Mouse (Mus musculus) forebrain, embryonic 10.5 days (tissue): ENCODE measurements around the gene Me1. TPM values are rescaled to one million over a fixed set of nuclear protein-coding genes. Genes with fewer than 3 reads are reported as not detected.
"Not testable (repeated sequence)": the region's sequence is repeated elsewhere in the genome, so short reads cannot be mapped to it uniquely, and the experiment has no call there.

ENCODE experiments used
- DNase-seq: peaks from one replicate; pipeline ENCODE4 v3.0.0-alpha.2; 2017; ENCODE audit warnings: low spot score; ENCODE audit errors: extremely low spot score
- H3K27ac ChIP-seq: fragments of 300-500 bp; sonication (generic); 2 replicates; pipeline ENCODE4 v1.5.1; 2016; ENCODE audit warnings: mild to moderate bottlenecking
- H3K27me3 ChIP-seq: fragments of 300-500 bp; sonication (generic); 2 replicates; pipeline ENCODE4 v1.6.1; 2016; ENCODE audit warnings: mild to moderate bottlenecking; ENCODE audit not compliant: poor library complexity, severe bottlenecking
- H3K36me3 ChIP-seq: fragments of 300-500 bp; sonication (generic); replicated peaks from 2 replicates; pipeline ENCODE4 v1.6.1; 2016; ENCODE audit warnings: mild to moderate bottlenecking, moderate library complexity
- H3K4me1 ChIP-seq: fragments of 300-500 bp; sonication (generic); 2 replicates; pipeline ENCODE4 v1.6.1; 2016
- H3K4me3 ChIP-seq: fragments of 300-500 bp; sonication (generic); 2 replicates; pipeline ENCODE4 v1.5.1; 2016; ENCODE audit warnings: mild to moderate bottlenecking, moderate library complexity
- H3K9me3 ChIP-seq: fragments of 300-500 bp; sonication (generic); 2 replicates; pipeline ENCODE4 v1.6.1; 2016; ENCODE audit warnings: mild to moderate bottlenecking, moderate library complexity
- WGBS: fragments of 180-500 bp; shearing (Covaris S2); methylation state at CpG from one replicate; pipeline ENCODE4 v1.1.7; 2016; 5-methylcytosine and 5-hydroxymethylcytosine counted together
- polyA plus RNA-seq: library from polyadenylated mRNA; unstranded; fragments of >200 nt; fragmentation: Nextera tagmentation; extraction: Ambion mirVana; gene quantifications from 2 replicates; pipeline ENCODE4 v1.2.1, GENCODE M21; 2016

Gene Me1
- polyA plus RNA-seq, 1 experiment from 2014 or later, result 8.1 TPM

DNA sequence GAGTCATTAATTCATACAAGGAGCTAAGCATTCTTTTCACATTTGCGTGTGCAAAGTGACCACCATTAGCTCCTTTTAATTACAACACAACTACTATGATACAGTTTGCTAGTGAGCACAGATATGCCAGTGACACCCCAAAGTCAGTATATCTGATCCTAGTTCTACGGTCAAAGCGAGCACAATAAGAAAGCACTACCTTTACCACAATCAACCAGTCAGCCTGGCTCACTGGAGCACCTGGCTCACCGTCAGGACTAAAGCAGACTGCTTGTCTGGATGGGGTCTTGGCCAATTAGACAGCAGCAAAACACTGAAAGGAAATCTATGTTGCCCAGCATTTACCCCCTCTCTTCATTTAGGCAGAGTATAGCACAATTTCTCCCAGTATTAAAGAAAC, 83.7 kb downstream of the Me1 start:
- Histone ChIP-seq H3K27ac (no peak overlapping the region), H3K9me3 (no peaks in the 10 kb centered on the region), H3K36me3 (no peaks in the 10 kb centered on the region), H3K4me3 (no peak overlapping the region), H3K27me3 (no peaks in the 10 kb centered on the region), H3K4me1 (no peaks in the 10 kb centered on the region)
- no peak for DNase-seq
- 93% methylated on average over 4 of the region's 4 CpGs for WGBS

DNA sequence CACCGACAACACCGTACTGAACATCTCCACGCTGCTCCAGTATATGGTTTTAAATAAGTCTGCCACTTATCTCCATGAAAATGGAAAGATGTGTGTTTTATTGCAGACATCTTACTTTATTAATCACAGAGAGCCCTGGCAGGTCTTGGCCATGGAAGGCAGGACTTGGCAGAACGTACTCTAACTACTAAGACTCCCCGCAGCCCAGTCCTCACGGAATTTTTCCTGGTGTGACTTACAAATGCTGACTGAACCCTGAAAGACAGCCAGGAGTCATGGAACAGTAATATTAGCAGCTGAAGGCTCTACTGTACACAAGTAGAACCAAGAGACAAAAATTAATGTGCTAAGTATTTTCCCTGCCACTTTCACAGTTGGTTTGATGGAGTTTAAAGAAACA, 90.0 kb downstream of the Me1 start:
- WGBS, result 92% methylated on average over 6 of the region's 6 CpGs
- no peak overlapping the region for H3K27ac ChIP-seq
- DNase-seq, result no peak

DNA sequence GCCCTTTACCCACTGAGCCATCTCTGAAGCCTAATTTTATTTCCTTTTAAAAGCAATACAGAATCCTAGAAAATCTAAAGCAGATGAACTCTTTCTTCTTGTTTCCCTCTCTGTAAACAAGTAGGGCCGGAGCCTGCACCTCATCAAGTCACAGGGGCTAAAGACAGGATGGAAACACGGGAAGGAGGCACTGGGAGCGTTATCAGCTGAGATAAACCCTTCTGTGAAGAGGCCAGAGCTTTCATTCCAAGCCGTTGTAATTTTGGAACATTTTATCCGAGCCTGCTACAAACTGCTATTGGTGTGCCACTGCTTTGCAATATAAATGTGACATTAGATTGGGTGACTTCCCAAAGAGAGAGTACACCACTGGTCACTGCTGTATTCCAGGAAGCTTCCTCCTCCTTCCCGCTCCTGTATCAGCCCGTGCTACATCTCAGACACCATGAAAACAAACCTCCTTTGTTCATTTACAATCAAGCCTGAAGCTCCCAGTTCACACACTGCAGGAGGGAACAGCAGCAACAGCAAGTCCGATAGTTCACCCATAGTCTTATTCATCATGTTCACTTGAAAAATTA, 95.9 kb downstream of the Me1 start:
- H3K27me3 ChIP-seq, result no peaks in the 10 kb centered on the region
- WGBS, result 60% methylated on average over 8 of the region's 8 CpGs
- 0 out of 2 replicates have a peak, but pooled peaks cover 2% of the 10 kb centered on the region for H3K9me3 ChIP-seq
- no peak overlapping the region for H3K4me3 ChIP-seq
- DNase-seq, result no peak
- no peaks in the 10 kb centered on the region for H3K36me3 ChIP-seq
- H3K4me1 ChIP-seq, result no peaks in the 10 kb centered on the region; the same call in 1 of the 2 replicates
- 0 out of 2 replicates have a peak overlapping the region, but pooled peaks have one; percentile 15 for H3K27ac ChIP-seq

More for the DNA sequence above, 90.0 kb downstream of the Me1 start:
- H3K4me1 ChIP-seq, result no peaks in the 10 kb centered on the region
- H3K4me3 ChIP-seq, result no peak overlapping the region
- no peaks in the 10 kb centered on the region for H3K27me3 ChIP-seq
- H3K36me3 ChIP-seq, result no peaks in the 10 kb centered on the region
- H3K9me3 ChIP-seq, result no peaks in the 10 kb centered on the region

GRCm38 (mm10) chr9:86596983-86597382, 98.8 kb downstream of the Me1 start:
- DNase-seq, H3K36me3 ChIP-seq: not testable (repeated sequence)

GRCm38 (mm10) chr9:86594357-86594767, 101.4 kb downstream of the Me1 start:
- H3K4me1 ChIP-seq, H3K9me3 ChIP-seq, H3K4me3 ChIP-seq, H3K36me3 ChIP-seq, H3K27ac ChIP-seq, DNase-seq, H3K27me3 ChIP-seq: not testable (repeated sequence)
- WGBS, result 81% methylated on average over 10 of the region's 10 CpGs

More at GRCm38 (mm10) chr9:86596983-86597382, 98.8 kb downstream of the Me1 start:
- not testable (repeated sequence) for H3K27me3 ChIP-seq, H3K9me3 ChIP-seq, H3K4me1 ChIP-seq, H3K4me3 ChIP-seq, H3K27ac ChIP-seq

GRCm38 (mm10) chr9:86592676-86593668, 102.8 kb downstream of the Me1 start:
- H3K9me3 ChIP-seq, result 0 out of 2 replicates have a peak, but pooled peaks cover 2% of the 10 kb centered on the region
- H3K4me3 ChIP-seq, result no peak overlapping the region
- no peak for DNase-seq
- H3K4me1 ChIP-seq, result no peaks in the 10 kb centered on the region
- H3K27me3 ChIP-seq, result no peaks in the 10 kb centered on the region
- H3K36me3 ChIP-seq, result no peaks in the 10 kb centered on the region
- 80% methylated on average over 19 of the region's 19 CpGs for WGBS
- H3K27ac ChIP-seq, result no peak overlapping the region

DNA sequence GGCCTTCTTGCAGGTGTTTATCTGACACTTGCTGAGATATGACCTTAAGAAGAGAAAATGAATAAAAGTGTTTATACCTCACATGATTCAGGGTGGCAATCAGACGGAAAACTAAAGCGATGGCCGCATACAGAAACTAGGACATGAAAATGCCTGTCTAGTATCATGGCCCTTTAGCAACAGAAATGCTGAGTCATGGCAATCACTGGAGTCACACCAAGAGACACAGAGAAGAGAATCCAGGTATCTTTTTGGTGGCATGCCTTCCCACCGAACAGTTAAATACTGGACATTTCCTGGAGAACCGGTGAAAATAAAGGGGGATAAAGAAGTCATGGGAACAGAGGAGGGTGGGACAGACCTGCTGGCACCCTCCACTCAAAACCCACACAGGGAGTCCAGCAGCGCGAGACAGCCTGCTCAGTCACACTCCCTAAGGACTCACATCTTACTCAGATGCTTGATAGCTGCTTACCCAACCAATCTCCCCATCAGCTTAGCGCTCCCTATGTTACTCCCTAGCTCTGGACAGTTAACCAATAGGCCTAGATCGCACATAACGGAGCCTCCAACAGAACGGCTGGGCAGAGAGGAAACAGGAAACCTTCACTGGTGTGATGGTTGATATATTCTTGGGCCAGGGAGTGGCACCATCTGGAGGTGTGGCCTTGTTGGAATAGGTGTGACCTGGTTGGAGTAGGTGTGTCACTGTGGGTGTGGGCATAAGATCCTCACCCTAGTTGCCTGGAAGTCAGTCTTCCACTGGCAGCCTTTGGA, 108.5 kb downstream of the Me1 start:
- Histone ChIP-seq H3K4me3 (no peak overlapping the region), H3K27me3 (no peaks in the 10 kb centered on the region), H3K9me3 (no peaks in the 10 kb centered on the region), H3K27ac (no peak overlapping the region), H3K36me3 (no peaks in the 10 kb centered on the region), H3K4me1 (no peaks in the 10 kb centered on the region)
- WGBS, result 92% methylated on average over 11 of the region's 11 CpGs
- no peak for DNase-seq

DNA sequence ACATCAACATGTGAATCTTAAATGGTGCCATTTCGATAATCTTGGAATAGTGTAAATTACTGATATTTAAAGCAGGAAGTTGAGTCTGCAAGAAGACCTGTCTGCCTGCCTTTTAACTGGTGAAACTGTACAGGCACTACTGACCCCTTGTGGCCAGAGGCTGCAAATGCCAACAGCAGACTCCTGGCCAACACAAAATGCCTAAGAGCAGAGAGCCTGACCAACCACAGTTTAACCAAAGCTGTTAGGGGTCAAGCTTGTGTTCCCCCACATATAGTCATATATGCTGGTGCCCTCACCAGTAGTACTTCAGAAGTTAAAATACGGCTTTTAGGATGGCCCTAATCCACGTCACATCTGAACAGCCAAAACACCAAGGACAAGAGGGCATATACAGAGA, 112.0 kb downstream of the Me1 start:
- 58% methylated on average over 3 of the region's 3 CpGs for WGBS
- Histone ChIP-seq H3K27me3 (no peaks in the 10 kb centered on the region), H3K9me3 (no peaks in the 10 kb centered on the region), H3K4me3 (no peak overlapping the region), H3K36me3 (no peaks in the 10 kb centered on the region), H3K27ac (no peak overlapping the region), H3K4me1 (no peaks in the 10 kb centered on the region)
- DNase-seq, result peak; percentile 56

GRCm38 (mm10) chr9:86579657-86580056, 116.1 kb downstream of the Me1 start:
- no peak overlapping the region for H3K4me3 ChIP-seq
- WGBS, result 96% methylated on average over 10 of the region's 10 CpGs
- H3K27me3 ChIP-seq, result no peaks in the 10 kb centered on the region
- H3K9me3 ChIP-seq, result no peaks in the 10 kb centered on the region
- DNase-seq, result no peak
- H3K36me3 ChIP-seq, result no peaks in the 10 kb centered on the region
- H3K27ac ChIP-seq, result no peak overlapping the region
- peaks cover 13% of the 10 kb centered on the region for H3K4me1 ChIP-seq

DNA sequence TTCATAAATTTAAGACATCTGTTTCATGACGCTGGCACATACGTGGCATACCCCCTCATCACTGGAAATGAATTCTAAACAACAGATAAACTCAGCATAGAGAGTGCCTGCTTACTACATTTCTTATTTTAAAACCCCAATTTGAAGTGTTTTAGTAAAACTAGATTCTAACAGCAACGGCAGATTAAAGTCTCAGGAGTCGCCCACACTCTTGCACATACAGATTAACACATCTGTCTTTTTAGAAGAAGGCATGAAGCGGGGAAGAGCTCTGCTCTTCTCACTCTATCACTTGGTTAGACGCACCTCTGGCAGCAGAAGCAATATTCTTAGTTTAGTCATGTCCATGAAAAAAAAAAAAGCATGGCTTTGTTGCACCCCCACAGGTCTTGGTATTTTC, 120.6 kb downstream of the Me1 start:
- no peaks in the 10 kb centered on the region for H3K27me3 ChIP-seq
- WGBS, result 92% methylated on average over 6 of the region's 6 CpGs
- no peak for DNase-seq

DNA sequence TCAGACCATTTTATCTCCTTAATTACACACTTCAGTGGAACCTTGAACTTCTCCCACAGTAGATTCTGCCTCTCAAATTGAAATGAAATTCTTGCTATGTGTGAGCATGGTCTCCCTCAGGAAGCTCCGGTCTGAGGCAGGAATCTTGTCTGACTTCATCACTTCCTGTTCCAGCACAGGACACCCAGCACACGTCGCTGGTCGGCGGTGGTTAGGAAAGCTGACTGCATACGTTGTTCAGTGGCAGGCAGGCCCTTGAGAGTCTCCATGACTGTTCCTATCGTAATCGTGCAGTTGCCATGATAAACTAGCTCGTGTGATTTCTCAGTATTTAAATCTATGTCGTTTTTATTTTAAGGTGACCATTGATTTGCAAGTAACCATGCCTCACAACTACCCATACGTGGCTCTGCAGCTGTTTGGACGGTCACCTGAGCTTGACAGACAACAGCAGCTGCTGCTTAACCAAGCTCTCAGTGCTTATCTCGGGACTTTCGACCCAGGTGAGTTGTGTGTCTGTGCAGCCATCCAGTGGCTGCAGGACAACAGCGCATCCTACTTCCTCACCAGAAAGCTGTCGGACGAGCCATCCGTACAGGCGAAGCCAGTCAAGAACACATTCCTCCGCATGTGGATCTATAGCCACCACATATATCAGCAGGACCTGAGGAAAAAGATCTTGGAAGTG, 122.0 kb downstream of the Me1 start:
- DNase-seq, result no peak
- peaks cover 10% of the 10 kb centered on the region for H3K36me3 ChIP-seq

More for the DNA sequence above, 120.6 kb downstream of the Me1 start:
- H3K4me3 ChIP-seq, result no peak overlapping the region
- H3K4me1 ChIP-seq, result peaks cover 35% of the 10 kb centered on the region
- H3K9me3 ChIP-seq, result no peaks in the 10 kb centered on the region
- H3K36me3 ChIP-seq, result no peaks in the 10 kb centered on the region
- no peak overlapping the region for H3K27ac ChIP-seq

GRCm38 (mm10) chr9:86572636-86573291, 123.0 kb downstream of the Me1 start:
- Histone ChIP-seq H3K36me3 (peaks cover 14% of the 10 kb centered on the region), H3K9me3 (no peaks in the 10 kb centered on the region), H3K4me1 (peaks cover 35% of the 10 kb centered on the region), H3K27ac (no peak overlapping the region), H3K4me3 (peak overlapping the region; percentile 74), H3K27me3 (no peaks in the 10 kb centered on the region)
- WGBS, result 9% methylated on average over 13 of the region's 13 CpGs
- peak; percentile 79 for DNase-seq

More for the DNA sequence above, 122.0 kb downstream of the Me1 start:
- Histone ChIP-seq H3K27ac (no peak overlapping the region), H3K27me3 (no peaks in the 10 kb centered on the region), H3K9me3 (no peaks in the 10 kb centered on the region), H3K4me3 (no peak overlapping the region), H3K4me1 (peaks cover 35% of the 10 kb centered on the region)
- WGBS, result 89% methylated on average over 20 of the region's 20 CpGs
